Mouse (Mus musculus): Measurements from ENCODE around the gene Rbfox1. TPM values are rescaled to one million over a fixed set of nuclear protein-coding genes. Genes with fewer than 3 reads are reported as not detected.
A peak's percentile ranks its signal among the peaks of the same experiment; 100 is the strongest.

Rbfox1 gene
- total RNA-seq, 2 experiments from 2014 or later: 186 to 195 TPM

- DNase-seq: no peak
- intact Hi-C loops (cut with DNase I): loop anchor here (5.0 kb wide), 1 partner anchor 41 kb away; no protein-coding TSS in a partner anchor
Observed at GRCm38 (mm10) chr16:7097951-7098710, 1213.0 kb downstream of the Rbfox1 start.

- intact Hi-C loops (cut with DNase I): loop anchor here (5.0 kb wide), 1 partner anchor 42 kb away; no protein-coding TSS in a partner anchor
Observed at GRCm38 (mm10) chr16:7099506-7100300, 1214.5 kb downstream of the Rbfox1 start.

GRCm38 (mm10) chr16:7102486-7102885 is 1217.3 kb downstream of the Rbfox1 start:
- intact Hi-C loops (cut with DNase I): no loop called here
- DNase-seq: no peak

More at GRCm38 (mm10) chr16:7099506-7100300, 1214.5 kb downstream of the Rbfox1 start:
- DNase-seq: peak in 1 of 2 experiments; percentile 53

DNA sequence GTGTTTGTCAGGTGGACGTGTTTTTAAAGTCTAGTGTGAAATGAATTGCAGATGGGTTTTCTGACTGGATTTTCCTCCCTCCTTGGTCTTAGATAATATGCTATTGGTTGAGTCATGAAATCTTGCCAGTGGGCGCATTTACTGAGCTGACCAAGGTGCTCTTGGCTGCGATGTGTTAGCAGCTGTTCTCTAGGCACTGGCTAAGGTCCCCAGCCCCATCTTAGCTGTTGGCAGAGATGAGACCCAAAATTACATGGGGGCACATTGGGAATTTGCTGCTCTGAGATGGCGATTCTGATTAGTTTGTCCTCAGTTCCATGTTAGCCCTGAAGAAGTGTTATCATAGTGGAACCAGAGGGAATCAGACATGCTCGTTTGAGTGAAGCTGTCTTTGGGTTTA is 1218.1 kb downstream of the Rbfox1 start:
- intact Hi-C loops (cut with DNase I): no loop called here
- DNase-seq: no peak

GRCm38 (mm10) chr16:7106450-7107015 is 1221.4 kb downstream of the Rbfox1 start:
- no peak for DNase-seq
- intact Hi-C loops (cut with DNase I): no loop called here

DNA sequence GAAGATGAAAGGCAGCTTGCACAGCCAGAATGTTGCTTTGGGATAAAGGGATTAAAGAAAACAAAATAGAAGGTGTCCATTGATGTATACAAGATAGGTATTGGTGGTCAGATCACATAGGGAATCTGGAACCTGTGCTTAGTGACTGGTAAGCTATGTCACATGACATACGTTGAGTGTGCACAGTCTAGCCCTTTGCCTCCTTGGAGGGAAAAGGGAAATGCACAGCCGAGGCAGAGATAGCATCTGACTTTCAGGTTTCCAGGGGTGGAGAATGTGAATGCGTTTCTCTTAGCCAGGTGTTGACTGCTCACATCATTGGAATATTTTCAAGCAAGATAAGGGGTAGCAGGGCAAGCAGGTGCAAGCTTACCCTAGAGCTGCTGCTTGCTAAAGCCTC is 1230.8 kb downstream of the Rbfox1 start:
- intact Hi-C loops (cut with DNase I): no loop called here
- DNase-seq: no peak

GRCm38 (mm10) chr16:7129591-7129990 is 1244.4 kb downstream of the Rbfox1 start:
- intact Hi-C loops (cut with DNase I): no loop called here
- no peak for DNase-seq

DNA sequence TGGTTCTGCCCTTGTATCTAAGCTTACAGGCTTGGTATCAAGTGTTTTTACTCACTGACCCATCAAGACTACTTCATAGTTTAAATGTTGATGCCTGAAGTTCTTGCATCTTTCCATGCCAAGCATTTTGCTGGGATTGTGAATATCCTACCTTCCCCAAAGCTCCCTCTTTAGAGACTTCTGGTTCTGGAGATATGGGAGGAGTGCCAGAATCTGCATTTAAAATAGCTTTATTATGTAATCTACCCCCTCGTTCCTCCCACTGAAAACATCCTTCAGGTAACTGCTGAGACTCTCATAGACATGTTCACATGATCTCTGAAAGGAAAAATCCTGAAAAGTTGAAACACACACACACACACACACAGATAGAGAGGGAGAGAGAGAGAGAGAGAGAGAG is 1247.3 kb downstream of the Rbfox1 start:
- DNase-seq: no peak
- intact Hi-C loops (cut with DNase I): no loop called here

DNA sequence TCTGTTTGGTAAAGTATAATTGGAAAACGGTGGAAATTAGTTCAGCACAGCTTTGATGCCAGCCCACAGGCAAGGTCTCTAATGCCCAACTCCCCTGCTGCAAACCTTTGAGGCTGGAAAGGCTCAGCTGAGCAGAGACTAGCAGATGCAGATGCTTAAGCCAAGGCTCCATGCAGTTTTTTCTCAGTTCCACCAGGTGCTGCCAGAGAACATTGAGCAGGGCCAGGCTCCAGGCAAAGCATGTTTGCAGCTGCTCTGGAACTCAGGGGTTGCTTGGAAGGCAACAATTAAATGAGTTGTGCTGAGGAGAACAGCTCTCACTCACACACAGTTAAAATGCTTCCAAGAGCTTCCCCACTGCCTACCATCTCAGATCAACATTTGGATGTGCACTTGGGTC is 1251.8 kb downstream of the Rbfox1 start:
- intact Hi-C loops (cut with DNase I): no loop called here
- DNase-seq: peak in 1 of 2 experiments; percentile 65

- no peak for DNase-seq
- intact Hi-C loops (cut with DNase I): no loop called here
Observed at GRCm38 (mm10) chr16:7139480-7139879, 1254.3 kb downstream of the Rbfox1 start.

GRCm38 (mm10) chr16:7140909-7141308 is 1255.8 kb downstream of the Rbfox1 start:
- DNase-seq: no peak
- intact Hi-C loops (cut with DNase I): no loop called here

DNA sequence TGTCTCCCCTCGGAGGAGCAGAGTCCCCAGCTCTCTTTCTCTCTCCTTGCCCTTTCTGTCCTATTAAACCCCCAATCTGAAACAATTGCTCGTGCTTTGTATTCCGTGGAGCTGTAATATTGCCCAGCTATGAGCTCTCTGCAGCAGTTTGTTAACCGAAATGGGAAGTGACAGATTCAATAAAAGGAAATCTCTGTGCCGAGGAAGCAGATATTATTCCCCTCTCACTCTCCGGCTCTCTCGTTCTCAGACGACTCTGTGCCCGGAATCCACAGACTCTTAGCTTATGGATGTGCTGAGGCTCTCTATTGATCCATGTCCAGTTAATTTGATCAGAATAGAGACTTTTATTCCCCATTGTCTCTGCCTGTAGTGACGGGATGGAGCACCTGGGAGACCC is 1260.3 kb downstream of the Rbfox1 start:
- intact Hi-C loops (cut with DNase I): no loop called here
- DNase-seq: no peak

GRCm38 (mm10) chr16:7146454-7146853 is 1261.3 kb downstream of the Rbfox1 start:
- intact Hi-C loops (cut with DNase I): no loop called here

GRCm38 (mm10) chr16:7147884-7148283 is 1262.7 kb downstream of the Rbfox1 start:
- intact Hi-C loops (cut with DNase I): no loop called here
- DNase-seq: no peak

More at GRCm38 (mm10) chr16:7146454-7146853, 1261.3 kb downstream of the Rbfox1 start:
- no peak for DNase-seq

DNA sequence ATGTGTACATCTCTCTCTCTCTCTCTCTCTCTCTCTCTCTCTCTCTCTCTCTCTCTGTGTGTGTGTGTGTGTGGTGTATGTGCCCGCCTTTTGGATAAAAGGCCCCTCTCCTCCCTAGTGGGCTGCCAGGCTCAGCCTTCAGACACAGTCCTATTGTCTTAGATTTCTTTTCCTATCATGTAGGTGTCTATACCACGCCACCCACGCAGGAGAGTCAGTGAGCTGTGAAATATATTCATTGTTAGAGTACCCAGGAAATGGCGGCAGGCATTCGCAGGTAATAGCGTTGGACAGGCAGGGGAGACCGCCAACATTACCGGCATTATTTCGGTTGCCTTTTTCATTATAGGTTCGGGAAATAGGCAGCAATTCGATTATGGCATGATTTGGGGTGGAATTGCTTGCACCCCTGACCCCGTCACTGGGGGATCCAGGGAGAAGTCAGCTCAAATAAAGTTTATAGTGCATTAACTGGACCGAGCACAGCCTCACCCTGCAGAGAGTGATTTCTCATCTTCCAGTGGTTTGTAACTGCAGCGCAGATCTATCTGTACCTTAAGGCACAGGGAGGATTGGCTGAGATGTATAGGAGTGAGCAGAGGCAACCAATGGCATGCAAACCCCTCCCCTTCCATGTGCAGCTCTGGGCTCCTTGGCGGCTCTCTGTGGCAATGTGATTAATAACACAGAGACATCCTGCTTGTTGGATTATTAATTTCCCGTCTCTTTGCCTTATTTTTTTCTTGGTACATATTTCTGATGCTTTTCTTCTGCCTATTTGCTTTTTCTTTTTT is 1264.1 kb downstream of the Rbfox1 start:
- DNase-seq: no peak
- intact Hi-C loops (cut with DNase I): no loop called here

DNA sequence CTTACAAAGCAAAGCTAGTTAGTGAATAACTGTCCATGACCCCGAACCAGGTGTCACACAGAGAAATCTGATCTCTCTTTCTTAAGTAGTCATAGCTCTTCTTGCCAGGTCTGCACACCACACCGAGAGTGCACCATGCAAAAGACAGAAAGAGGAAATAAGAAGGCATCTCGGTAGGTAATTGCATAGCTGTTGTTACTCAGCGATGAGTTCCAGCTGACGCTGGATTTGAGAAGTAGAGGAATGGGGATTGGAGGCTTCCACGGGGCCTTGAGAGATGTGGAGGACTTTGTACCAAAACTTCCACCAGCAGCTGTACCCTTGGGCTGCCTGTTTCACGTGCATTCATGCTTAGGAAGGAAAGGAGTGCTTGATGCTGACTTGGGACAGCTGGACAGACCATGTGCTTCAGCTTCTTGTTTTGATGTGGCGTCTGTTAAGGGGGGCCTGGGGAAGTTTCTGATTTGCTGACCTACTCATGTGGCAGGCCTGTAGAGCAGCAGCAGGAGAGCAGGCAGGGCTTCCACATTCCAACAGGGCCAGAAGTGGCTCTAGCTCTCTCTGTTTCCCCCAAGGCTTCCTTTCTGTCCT is 1265.1 kb downstream of the Rbfox1 start:
- intact Hi-C loops (cut with DNase I): no loop called here
- DNase-seq: peak; percentile 38 to 42

DNA sequence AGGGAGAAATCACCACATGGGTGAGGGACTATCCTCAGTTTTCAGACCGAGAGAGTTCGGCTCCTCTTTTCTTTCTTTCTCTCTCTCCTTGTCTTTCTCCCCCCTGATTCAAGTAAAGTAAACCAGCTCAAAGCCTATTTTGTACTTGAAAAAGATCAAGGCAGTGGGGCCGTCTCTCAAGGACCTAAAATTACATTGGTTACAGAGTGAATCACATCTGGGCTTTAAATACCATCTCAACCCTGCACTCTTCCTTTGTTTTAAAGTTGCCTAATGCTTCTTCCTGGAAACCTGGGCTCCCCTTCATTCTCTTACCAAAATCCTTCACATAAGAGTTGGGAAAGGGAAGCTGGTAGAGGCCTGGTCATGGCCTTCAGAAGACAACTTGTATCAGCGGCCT is 1267.2 kb downstream of the Rbfox1 start:
- no peak for DNase-seq
- intact Hi-C loops (cut with DNase I): no loop called here

DNA sequence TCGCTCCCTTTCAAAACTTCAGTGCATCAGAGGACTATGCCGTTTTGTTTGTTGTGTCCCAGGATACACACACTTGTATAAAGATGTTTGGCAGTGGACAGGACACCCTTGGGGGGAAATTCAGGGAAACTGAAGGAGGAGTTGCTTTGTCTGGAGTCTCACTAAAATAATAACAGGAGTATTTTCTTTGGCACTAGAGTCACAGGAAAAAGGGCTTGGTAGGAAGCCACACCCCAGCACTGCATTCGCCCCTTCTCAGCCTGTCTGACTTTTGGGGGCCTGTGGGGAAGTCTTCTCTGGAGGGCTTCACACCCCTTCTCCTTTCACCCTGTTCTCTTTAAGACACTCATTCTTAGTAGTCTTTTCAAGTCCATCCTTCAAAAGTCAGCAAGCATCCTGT is 1269.5 kb downstream of the Rbfox1 start:
- intact Hi-C loops (cut with DNase I): no loop called here
- DNase-seq: no peak

DNA sequence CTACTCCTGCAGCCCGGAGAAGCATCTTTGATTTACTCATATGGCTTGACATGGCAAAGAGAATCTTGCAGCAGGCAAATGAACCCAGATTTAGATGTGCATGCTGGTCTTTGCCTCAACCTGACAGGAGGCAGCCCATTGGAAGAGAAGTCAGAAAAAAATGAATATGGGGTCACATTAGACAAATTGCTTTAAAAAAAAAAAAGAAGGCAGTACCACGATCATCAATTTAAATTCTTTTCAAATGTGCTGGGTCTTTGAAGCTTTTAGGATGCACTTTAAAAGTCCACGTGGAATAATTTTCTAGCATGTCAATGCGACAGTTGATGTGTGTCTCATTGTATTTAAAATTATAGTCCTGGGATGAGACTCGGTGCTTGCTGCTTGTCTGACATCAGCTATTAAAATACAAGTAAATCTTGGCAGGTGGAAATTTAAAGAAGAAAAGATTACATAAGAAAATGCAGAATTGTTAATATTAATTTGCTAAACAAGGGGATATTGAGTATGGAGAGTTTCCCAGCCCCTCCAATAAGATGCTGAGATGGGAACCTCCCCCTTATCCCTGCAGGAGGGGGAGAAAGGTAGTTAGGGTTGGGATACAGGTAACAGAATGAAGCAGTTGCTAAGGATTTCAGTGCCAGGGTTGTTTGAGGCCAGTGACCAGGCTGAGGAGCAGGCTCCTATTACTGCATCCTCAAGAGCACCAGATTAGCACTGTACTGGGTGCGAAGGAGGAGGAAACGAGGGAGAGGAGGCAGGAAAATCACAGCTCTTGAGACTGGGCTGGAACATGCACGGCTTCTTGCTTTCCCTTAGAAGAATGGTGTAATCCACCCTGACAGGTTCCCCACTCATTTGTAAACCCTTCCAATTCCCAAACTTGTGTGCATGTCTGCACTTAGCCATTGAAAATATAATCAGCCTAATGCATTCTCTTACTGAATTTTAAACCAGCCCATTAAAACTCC is 1274.0 kb downstream of the Rbfox1 start:
- no peak for DNase-seq
- intact Hi-C loops (cut with DNase I): no loop called here

Data from gastrocnemius, postnatal 36 days (tissue).